Mouse (Mus musculus) small intestine, adult 2 months (tissue): ENCODE data around the gene Hacd3. TPM values are rescaled to one million over a fixed set of nuclear protein-coding genes. Genes with fewer than 3 reads are reported as not detected.

Experiments used
- H3K27ac ChIP-seq: fragments of 200-500 bp; 2 replicates; pipeline ENCODE4 v1.5.1; 2012; ENCODE audit warnings: low read depth, low read length, control low read depth, inconsistent platforms; ENCODE audit not compliant: insufficient read depth
- H3K27me3 ChIP-seq: fragments of 200-500 bp; 2 replicates; pipeline ENCODE4 v1.6.1; 2012; ENCODE audit warnings: mild to moderate bottlenecking, moderate library complexity, low read length, inconsistent platforms; ENCODE audit not compliant: control insufficient read depth, insufficient read depth
- H3K36me3 ChIP-seq: fragments of 200-500 bp; 2 replicates; pipeline ENCODE4 v1.6.1; 2012; ENCODE audit warnings: mild to moderate bottlenecking, low read length, control low read depth, inconsistent platforms; ENCODE audit not compliant: control insufficient read depth, insufficient read depth
- H3K4me1 ChIP-seq: fragments of 200-500 bp; 2 replicates; pipeline ENCODE4 v1.6.1; 2012; ENCODE audit warnings: low read length, inconsistent platforms, mixed read lengths; ENCODE audit not compliant: control insufficient read depth, insufficient read depth, insufficient read length
- H3K4me3 ChIP-seq: fragments of 200-500 bp; 2 replicates; pipeline ENCODE4 v1.5.1; 2012; ENCODE audit warnings: low read depth, mild to moderate bottlenecking, control low read depth, inconsistent platforms, low read length, moderate library complexity
- CTCF ChIP-seq: fragments of 200-500 bp; IDR thresholded peaks from 2 replicates; pipeline ENCODE4 v1.5.1; 2012; ENCODE audit warnings: low read depth, mild to moderate bottlenecking, control low read depth, inconsistent platforms, low read length, moderate library complexity, mixed read lengths; ENCODE audit not compliant: insufficient replicate concordance, insufficient read length; ENCODE audit errors: extremely low read depth
- POLR2A ChIP-seq: fragments of 200-500 bp; IDR thresholded peaks from 2 replicates; pipeline ENCODE4 v1.6.1; 2012; ENCODE audit warnings: low read depth, mild to moderate bottlenecking, control low read depth, inconsistent platforms, low read length, moderate library complexity
- WGBS: fragments of 180-500 bp; shearing (Covaris S2); methylation state at CpG from one replicate; pipeline ENCODE4 v1.1.7; 2018; 5-methylcytosine and 5-hydroxymethylcytosine counted together
- polyA plus RNA-seq: library from polyadenylated mRNA; depleted of rRNA; stranded (reverse); fragments of >200 nt; gene quantifications from 2 replicates; pipeline ENCODE4 v1.2.3, GENCODE M21; 2012; rRNA removed

Hacd3 gene
- polyA plus RNA-seq, 1 experiment: 17.2 TPM

- Histone ChIP-seq H3K4me1 (peaks cover 8% of the 10 kb centered on the region; the same call in 1 of the 2 replicates), H3K27ac (no peak overlapping the region), H3K27me3 (no peaks in the 10 kb centered on the region), H3K4me3 (no peak overlapping the region), H3K36me3 (no peaks in the 10 kb centered on the region)
- no peak for TF ChIP-seq CTCF
- WGBS: 62% methylated on average over 5 of the region's 5 CpGs
Measured at GRCm38 (mm10) chr9:64938535-64938934, 83.0 kb downstream of the Hacd3 start.

GRCm38 (mm10) chr9:64937491-64937890 is 84.0 kb downstream of the Hacd3 start:
- no peak overlapping the region for H3K4me3 ChIP-seq
- TF ChIP-seq POLR2A: no peak
- TF ChIP-seq CTCF: no peak
- H3K4me1 ChIP-seq: peaks cover 9% of the 10 kb centered on the region; the same call in 1 of the 2 replicates
- no peaks in the 10 kb centered on the region for H3K36me3 ChIP-seq
- 42% methylated on average over 5 of the region's 5 CpGs for WGBS
- H3K27ac ChIP-seq: no peak overlapping the region
- H3K27me3 ChIP-seq: no peaks in the 10 kb centered on the region

Other genes with a start within 250 kb of the Hacd3 start
- gene Dennd4a, start 210.4 kb downstream of the Hacd3 start, polyA plus RNA-seq: 1.2 and 2.2 TPM in 2 replicates
- not detected in 2 replicates for gene Slc24a1, start 70.1 kb downstream of the Hacd3 start, polyA plus RNA-seq
- 3.6 and 7.2 TPM in 2 replicates for gene Ints14, start 60.8 kb downstream of the Hacd3 start, polyA plus RNA-seq
- 17.6 and 21.4 TPM in 2 replicates for gene Dpp8, start 10.7 kb upstream of the Hacd3 start, polyA plus RNA-seq
- gene Igdcc4, start 79.8 kb upstream of the Hacd3 start, polyA plus RNA-seq: 1.8 and 2.3 TPM in 2 replicates
- gene Igdcc3, start 119.5 kb upstream of the Hacd3 start, polyA plus RNA-seq: 0.06 TPM in 1 of 2 replicates, not detected in the other
- 10.0 and 16.3 TPM in 2 replicates for gene Parp16, start 173.7 kb upstream of the Hacd3 start, polyA plus RNA-seq
- 1.4 and 1.7 TPM in 2 replicates for gene Cilp, start 243.5 kb upstream of the Hacd3 start, polyA plus RNA-seq